Mouse (Mus musculus) forebrain, embryonic 10.5 days (tissue): ENCODE data around the gene Olfr194. TPM values are rescaled to one million over a fixed set of nuclear protein-coding genes. Genes with fewer than 3 reads are reported as not detected.

Source experiments
- polyA plus RNA-seq: library from polyadenylated mRNA; unstranded; fragments of >200 nt; fragmentation: Nextera tagmentation; extraction: Ambion mirVana; gene quantifications from 2 replicates; pipeline ENCODE4 v1.2.1, GENCODE M21; 2016

The Olfr194 gene
- polyA plus RNA-seq, 1 experiment from 2014 or later, result not detected

Other genes with a start within 250 kb of the Olfr194 start
- gene Olfr177, start 246.3 kb downstream of the Olfr194 start, polyA plus RNA-seq, result not detected in 2 replicates
- not detected in 2 replicates for gene Olfr178, start 229.0 kb downstream of the Olfr194 start, polyA plus RNA-seq
- not detected in 2 replicates for gene Olfr181, start 192.3 kb downstream of the Olfr194 start, polyA plus RNA-seq
- gene Olfr180, start 191.7 kb downstream of the Olfr194 start, polyA plus RNA-seq, result not detected in 2 replicates
- gene Olfr183, start 125.7 kb downstream of the Olfr194 start, polyA plus RNA-seq, result not detected in 2 replicates
- gene Olfr186, start 90.8 kb downstream of the Olfr194 start, polyA plus RNA-seq, result not detected in 2 replicates
- not detected in 2 replicates for gene Olfr187, start 81.3 kb downstream of the Olfr194 start, polyA plus RNA-seq
- not detected in 2 replicates for gene Olfr190, start 43.1 kb downstream of the Olfr194 start, polyA plus RNA-seq
- not detected in 2 replicates for gene Olfr191, start 31.2 kb downstream of the Olfr194 start, polyA plus RNA-seq
- gene Olfr193, start 9.2 kb downstream of the Olfr194 start, polyA plus RNA-seq, result not detected in 2 replicates
- gene Olfr195, start 26.0 kb upstream of the Olfr194 start, polyA plus RNA-seq, result not detected in 2 replicates
- not detected in 2 replicates for gene Olfr196, start 49.4 kb upstream of the Olfr194 start, polyA plus RNA-seq
- gene Olfr198, start 82.5 kb upstream of the Olfr194 start, polyA plus RNA-seq, result not detected in 2 replicates
- gene Olfr199, start 98.7 kb upstream of the Olfr194 start, polyA plus RNA-seq, result not detected in 2 replicates
- not detected in 2 replicates for gene Olfr201, start 151.6 kb upstream of the Olfr194 start, polyA plus RNA-seq
- not detected in 2 replicates for gene Olfr202, start 165.7 kb upstream of the Olfr194 start, polyA plus RNA-seq
- not detected in 2 replicates for gene Olfr203, start 177.8 kb upstream of the Olfr194 start, polyA plus RNA-seq
- gene Olfr204, start 197.2 kb upstream of the Olfr194 start, polyA plus RNA-seq, result not detected in 2 replicates
- gene Olfr205, start 210.1 kb upstream of the Olfr194 start, polyA plus RNA-seq, result not detected in 2 replicates
- gene Olfr206, start 228.2 kb upstream of the Olfr194 start, polyA plus RNA-seq, result not detected in 2 replicates
- not detected in 2 replicates for gene Olfr209, start 242.9 kb upstream of the Olfr194 start, polyA plus RNA-seq